Mouse (Mus musculus) thymus, postnatal 10 days (tissue): ENCODE results near the gene Asl.

ENCODE experiments used
- DNase-seq, 2 experiments: peaks; one replicate each; pipeline ENCODE4 v3.0.0; 2021; ENCODE audit warnings: low spot score in 2 of 2

Gene Asl

GRCm38 (mm10) chr5:130029142-130029897 is at the start of gene Asl, which contains the start of gene Crcp:
TSS of gene Asl (minus strand) at chr5:130029247.
TSS of gene Crcp (plus strand) at chr5:130029290.
- peak; percentile 64 to 74 for DNase-seq

GRCm38 (mm10) chr5:130078834-130079156 is 49.7 kb upstream of the Asl start:
- DNase-seq = no peak

GRCm38 (mm10) chr5:130078096-130078833 is 49.2 kb upstream of the Asl start:
- DNase-seq = no peak

- DNase-seq = no peak
Observed at GRCm38 (mm10) chr5:130076396-130076795, 47.3 kb upstream of the Asl start.

- DNase-seq = no peak
Observed at GRCm38 (mm10) chr5:130074491-130074890, 45.4 kb upstream of the Asl start.

GRCm38 (mm10) chr5:130073026-130073425 is 44.0 kb upstream of the Asl start, which contains the start of gene Tpst1:
TSS of gene Tpst1 (plus strand) at chr5:130073326.
- DNase-seq = no peak

GRCm38 (mm10) chr5:130067841-130068264 is 38.8 kb upstream of the Asl start:
- DNase-seq = no peak

GRCm38 (mm10) chr5:130065579-130065978 is 36.5 kb upstream of the Asl start:
- no peak for DNase-seq

- no peak for DNase-seq
Observed at GRCm38 (mm10) chr5:130063760-130064159, 34.7 kb upstream of the Asl start.

- DNase-seq = no peak
Observed at GRCm38 (mm10) chr5:130062096-130062495, 33.0 kb upstream of the Asl start.

- no peak for DNase-seq
Observed at GRCm38 (mm10) chr5:130060329-130060665, 31.2 kb upstream of the Asl start.

GRCm38 (mm10) chr5:130059413-130060328 is 30.6 kb upstream of the Asl start:
- DNase-seq = no peak

- DNase-seq = no peak
Observed at GRCm38 (mm10) chr5:130056303-130056702, 27.3 kb upstream of the Asl start.

- DNase-seq = no peak
Observed at GRCm38 (mm10) chr5:130055688-130056087, 26.6 kb upstream of the Asl start.

GRCm38 (mm10) chr5:130052955-130053354 is 23.9 kb upstream of the Asl start:
- no peak for DNase-seq

- no peak for DNase-seq
Observed at GRCm38 (mm10) chr5:130052510-130052909, 23.5 kb upstream of the Asl start.

GRCm38 (mm10) chr5:130051073-130051860 is 22.2 kb upstream of the Asl start:
- DNase-seq = no peak

- no peak for DNase-seq
Observed at GRCm38 (mm10) chr5:130050416-130050815, 21.4 kb upstream of the Asl start.

- no peak for DNase-seq
Observed at GRCm38 (mm10) chr5:130048786-130049520, 19.9 kb upstream of the Asl start.

- DNase-seq = no peak
Observed at GRCm38 (mm10) chr5:130047013-130047412, 18.0 kb upstream of the Asl start.

- DNase-seq = no peak
Observed at GRCm38 (mm10) chr5:130046589-130046988, 17.5 kb upstream of the Asl start.
